Mouse (Mus musculus) kidney, embryonic 14.5 days (tissue): ENCODE data around the gene Naa30. TPM values are rescaled to one million over a fixed set of nuclear protein-coding genes. Genes with fewer than 3 reads are reported as not detected.
"Not testable (repeated sequence)": the region's sequence is repeated elsewhere in the genome, so short reads cannot be mapped to it uniquely, and the experiment has no call there.

Experiments
- ATAC-seq: fragments of 200-750 bp; cut with Nextera tagmentation; 2 replicates; pipeline ENCODE4 v1.8.0; 2017; ENCODE audit warnings: moderate number of reproducible peaks, mild to moderate bottlenecking, moderate TSS enrichment, moderate library complexity; ENCODE audit not compliant: low FRiP score, low TSS enrichment
- H3K27ac ChIP-seq: fragments of 300-500 bp; sonication (generic); 2 replicates; pipeline ENCODE4 v1.5.1; 2014; ENCODE audit warnings: low read depth, mild to moderate bottlenecking, low read length, moderate library complexity, mixed read lengths
- H3K27me3 ChIP-seq: fragments of 300-500 bp; sonication (generic); 2 replicates; pipeline ENCODE4 v1.6.1; 2014; ENCODE audit warnings: mild to moderate bottlenecking, low read length; ENCODE audit not compliant: control insufficient read depth, insufficient read depth
- H3K36me3 ChIP-seq: fragments of 300-500 bp; sonication (generic); 2 replicates; pipeline ENCODE4 v1.6.1; 2014; ENCODE audit warnings: low read length, mixed read lengths; ENCODE audit not compliant: control insufficient read depth, insufficient read depth
- H3K4me1 ChIP-seq: fragments of 300-500 bp; sonication (generic); 2 replicates; pipeline ENCODE4 v1.6.1; 2014; ENCODE audit warnings: low read length, mixed read lengths; ENCODE audit not compliant: control insufficient read depth, insufficient read depth
- H3K4me2 ChIP-seq: fragments of 300-500 bp; sonication (generic); replicated peaks from 2 replicates; pipeline ENCODE4 v1.6.1; 2014; ENCODE audit warnings: low read depth, mild to moderate bottlenecking, low read length
- H3K4me3 ChIP-seq: fragments of 300-500 bp; sonication (generic); 2 replicates; pipeline ENCODE4 v1.5.1; 2014; ENCODE audit warnings: mild to moderate bottlenecking, low read length
- H3K9ac ChIP-seq: fragments of 300-500 bp; sonication (generic); 2 replicates; pipeline ENCODE4 v1.6.1; 2014; ENCODE audit warnings: low read depth, mild to moderate bottlenecking, low read length, moderate library complexity
- H3K9me3 ChIP-seq: fragments of 300-500 bp; sonication (generic); 2 replicates; pipeline ENCODE4 v1.6.1; 2016; ENCODE audit warnings: low read length; ENCODE audit not compliant: control insufficient read depth
- WGBS: fragments of 180-500 bp; shearing (Covaris S2); extraction: QIAGEN DNeasy Blood & Tissue Kit; methylation state at CpG from one replicate; pipeline ENCODE4 v1.1.7; 2014; 5-methylcytosine and 5-hydroxymethylcytosine counted together
- polyA plus RNA-seq: library from polyadenylated mRNA; unstranded; fragments of >200 nt; fragmentation: Nextera tagmentation; extraction: Ambion mirVana; gene quantifications from 2 replicates; pipeline ENCODE4 v1.2.1, GENCODE M21; 2014

Naa30 gene
- polyA plus RNA-seq, 1 experiment from 2014 or later, result 16.1 TPM

- H3K4me3 ChIP-seq, H3K9ac ChIP-seq, H3K9me3 ChIP-seq, ATAC-seq, H3K36me3 ChIP-seq, H3K4me1 ChIP-seq, H3K27ac ChIP-seq, H3K27me3 ChIP-seq, H3K4me2 ChIP-seq: not testable (repeated sequence)
- 87% methylated on average over 3 of the region's 3 CpGs for WGBS
These were observed 38.2 kb downstream of the Naa30 start for GRCm38 (mm10) chr14:49210215-49210614.

DNA sequence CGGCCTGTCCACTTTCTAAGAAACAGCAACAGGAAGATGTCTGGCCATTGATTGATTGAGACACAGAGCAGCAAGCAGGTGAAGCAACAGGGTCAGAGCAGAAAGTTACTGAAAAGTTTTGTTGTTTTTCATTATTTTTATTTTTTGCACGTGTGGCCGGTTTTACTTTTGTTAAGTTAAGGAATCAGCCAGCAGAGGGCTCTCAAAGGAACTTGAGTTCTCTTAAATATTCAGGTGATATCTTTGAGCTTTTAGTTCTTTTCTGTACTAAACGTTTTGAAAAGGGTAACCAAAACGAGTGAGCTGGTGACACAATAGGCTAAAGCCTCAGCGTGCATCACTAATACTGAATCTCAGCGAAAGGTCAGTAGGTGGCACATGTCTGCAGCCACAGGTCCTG is 46.7 kb downstream of the Naa30 start:
- Histone ChIP-seq H3K27ac (no peak overlapping the region), H3K4me3 (no peak overlapping the region), H3K27me3 (no peaks in the 10 kb centered on the region), H3K9ac (no peak overlapping the region), H3K9me3 (no peaks in the 10 kb centered on the region), H3K36me3 (no peaks in the 10 kb centered on the region), H3K4me1 (no peaks in the 10 kb centered on the region), H3K4me2 (no peak overlapping the region)
- no peak for ATAC-seq
- 73% methylated on average over 7 of the region's 7 CpGs for WGBS

DNA sequence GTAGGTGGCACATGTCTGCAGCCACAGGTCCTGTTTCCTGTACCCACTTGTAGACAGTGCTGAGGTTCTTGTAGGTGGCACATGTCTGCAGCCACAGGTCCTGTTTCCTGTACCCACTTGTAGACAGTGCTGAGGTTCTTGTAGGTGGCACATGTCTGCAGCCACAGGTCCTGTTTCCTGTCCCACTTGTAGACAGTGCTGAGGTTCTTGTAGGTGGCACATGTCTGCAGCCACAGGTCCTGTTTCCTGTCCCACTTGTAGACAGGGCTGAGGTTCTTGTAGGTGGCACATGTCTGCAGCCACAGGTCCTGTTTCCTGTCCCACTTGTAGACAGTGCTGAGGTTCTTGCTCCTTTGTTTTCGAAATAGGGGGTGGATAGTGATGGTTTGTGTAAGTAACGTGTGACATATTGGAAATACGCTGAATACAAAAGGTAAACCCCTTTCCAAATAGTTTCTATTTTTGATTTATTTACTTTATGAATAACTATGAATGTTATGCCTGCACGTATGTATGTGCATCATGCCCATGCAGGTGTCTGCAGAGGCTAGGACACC is 47.5 kb downstream of the Naa30 start:
- WGBS, result 90% methylated on average over 4 of the region's 4 CpGs
- H3K4me3 ChIP-seq, H3K36me3 ChIP-seq, H3K4me1 ChIP-seq, ATAC-seq, H3K9ac ChIP-seq, H3K4me2 ChIP-seq, H3K27ac ChIP-seq, H3K9me3 ChIP-seq, H3K27me3 ChIP-seq: not testable (repeated sequence)

DNA sequence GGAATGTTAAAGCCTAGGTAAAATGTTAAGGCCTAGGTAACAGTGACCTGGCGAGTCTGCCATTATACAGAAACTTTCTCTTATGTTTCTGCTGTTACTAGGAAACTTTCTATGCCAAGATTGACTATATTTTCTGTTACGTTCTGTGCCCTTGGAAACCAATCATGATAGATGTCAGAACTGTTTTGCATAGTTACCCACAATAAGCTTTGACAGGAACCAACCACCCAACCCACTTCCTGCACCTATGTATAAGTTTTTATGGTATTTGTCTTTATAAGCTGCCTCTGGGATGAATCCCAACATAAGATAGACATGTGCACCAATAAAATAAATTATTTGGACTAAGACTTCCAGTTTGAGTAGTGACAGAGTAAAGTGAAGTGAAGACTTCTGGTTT is 49.7 kb downstream of the Naa30 start:
- Histone ChIP-seq H3K4me1 (no peaks in the 10 kb centered on the region), H3K4me3 (no peak overlapping the region), H3K9me3 (no peaks in the 10 kb centered on the region), H3K27me3 (no peaks in the 10 kb centered on the region), H3K36me3 (no peaks in the 10 kb centered on the region; the same call in 1 of the 2 replicates), H3K4me2 (no peak overlapping the region), H3K27ac (no peak overlapping the region), H3K9ac (no peak overlapping the region)
- WGBS, result 87% methylated on average over 2 of the region's 2 CpGs
- no peak for ATAC-seq

DNA sequence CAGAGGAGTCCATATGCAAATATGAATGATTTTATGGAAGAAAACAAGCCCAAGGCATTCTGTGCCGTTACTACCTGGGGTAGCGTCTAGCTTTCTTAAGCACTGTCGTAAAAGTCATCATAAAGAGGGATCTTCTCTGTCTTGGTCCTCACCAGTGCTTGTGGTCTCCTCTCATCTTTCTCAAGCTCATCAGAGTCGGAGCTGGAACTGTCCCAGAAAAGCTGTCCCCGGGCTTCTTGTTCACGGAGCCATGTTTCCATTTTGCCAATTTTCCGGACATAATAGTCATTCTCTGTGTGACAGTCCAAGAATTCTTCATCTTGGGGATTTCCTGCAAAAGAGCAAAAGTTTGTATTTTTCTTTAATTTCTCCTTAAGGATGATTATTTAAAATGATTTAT is 54.4 kb downstream of the Naa30 start:
- Histone ChIP-seq H3K9me3 (no peaks in the 10 kb centered on the region), H3K27ac (no peak overlapping the region), H3K27me3 (no peaks in the 10 kb centered on the region), H3K4me1 (no peaks in the 10 kb centered on the region), H3K4me2 (no peak overlapping the region), H3K36me3 (no peaks in the 10 kb centered on the region; the same call in 1 of the 2 replicates), H3K9ac (no peak overlapping the region), H3K4me3 (no peak overlapping the region)
- WGBS, result 82% methylated on average over 7 of the region's 7 CpGs
- ATAC-seq, result no peak

GRCm38 (mm10) chr14:49226986-49227385 is 55.0 kb downstream of the Naa30 start:
- Histone ChIP-seq H3K4me2 (no peak overlapping the region), H3K9ac (no peak overlapping the region), H3K4me3 (no peak overlapping the region), H3K9me3 (no peaks in the 10 kb centered on the region), H3K27me3 (no peaks in the 10 kb centered on the region), H3K36me3 (no peaks in the 10 kb centered on the region; the same call in 1 of the 2 replicates), H3K4me1 (no peaks in the 10 kb centered on the region), H3K27ac (no peak overlapping the region)
- 89% methylated on average over 11 of the region's 11 CpGs for WGBS
- no peak for ATAC-seq

- 79% methylated on average over 3 of the region's 3 CpGs for WGBS
- Histone ChIP-seq H3K27me3 (no peaks in the 10 kb centered on the region), H3K9me3 (no peaks in the 10 kb centered on the region), H3K4me2 (no peak overlapping the region), H3K4me1 (no peaks in the 10 kb centered on the region), H3K36me3 (no peaks in the 10 kb centered on the region), H3K4me3 (no peak overlapping the region), H3K9ac (no peak overlapping the region), H3K27ac (no peak overlapping the region)
- no peak for ATAC-seq
These were observed 59.8 kb downstream of the Naa30 start for GRCm38 (mm10) chr14:49231845-49232244.

DNA sequence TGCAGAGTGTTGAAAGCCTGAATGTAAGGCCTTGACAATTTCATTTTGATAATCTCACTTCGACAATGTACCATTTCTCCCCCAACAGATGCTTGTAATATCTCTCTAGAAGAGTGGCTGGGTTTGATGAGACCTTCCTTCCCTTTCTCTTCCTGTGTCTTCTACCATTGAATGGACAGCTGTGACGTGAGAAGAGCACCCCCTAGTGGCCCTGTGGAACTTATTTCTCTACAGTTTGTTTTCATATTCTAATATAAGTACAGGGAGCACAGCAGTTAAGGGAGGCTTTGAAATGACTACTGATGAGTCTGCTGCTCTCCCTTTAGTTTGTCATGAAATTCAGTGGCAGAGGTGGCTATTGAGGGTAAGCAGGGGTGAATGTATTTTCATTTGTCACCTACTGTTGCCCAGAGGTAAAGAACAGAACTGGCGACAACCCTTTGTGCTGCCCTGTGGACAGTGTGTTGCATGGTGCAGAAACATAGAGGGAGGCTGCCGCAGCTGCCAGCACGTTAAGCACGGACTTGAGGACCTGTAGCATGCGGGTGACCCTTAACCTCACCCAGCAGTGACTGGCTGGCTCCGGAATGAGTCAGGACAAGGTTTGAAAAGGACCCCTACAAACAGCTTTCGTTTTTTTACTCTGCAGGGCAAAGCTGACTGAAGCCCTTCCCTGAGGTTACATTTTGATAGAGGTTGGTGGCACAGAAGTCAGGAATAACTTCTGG is 62.9 kb downstream of the Naa30 start:
- no peak overlapping the region for H3K4me2 ChIP-seq
- no peak; the same call in 1 of the 2 replicates for ATAC-seq
- no peak overlapping the region for H3K4me3 ChIP-seq
- WGBS, result 50% methylated on average over 9 of the region's 9 CpGs
- H3K9me3 ChIP-seq, result no peaks in the 10 kb centered on the region
- no peaks in the 10 kb centered on the region for H3K27me3 ChIP-seq
- H3K27ac ChIP-seq, result no peak overlapping the region
- H3K4me1 ChIP-seq, result no peaks in the 10 kb centered on the region
- no peak overlapping the region for H3K9ac ChIP-seq
- no peaks in the 10 kb centered on the region for H3K36me3 ChIP-seq

DNA sequence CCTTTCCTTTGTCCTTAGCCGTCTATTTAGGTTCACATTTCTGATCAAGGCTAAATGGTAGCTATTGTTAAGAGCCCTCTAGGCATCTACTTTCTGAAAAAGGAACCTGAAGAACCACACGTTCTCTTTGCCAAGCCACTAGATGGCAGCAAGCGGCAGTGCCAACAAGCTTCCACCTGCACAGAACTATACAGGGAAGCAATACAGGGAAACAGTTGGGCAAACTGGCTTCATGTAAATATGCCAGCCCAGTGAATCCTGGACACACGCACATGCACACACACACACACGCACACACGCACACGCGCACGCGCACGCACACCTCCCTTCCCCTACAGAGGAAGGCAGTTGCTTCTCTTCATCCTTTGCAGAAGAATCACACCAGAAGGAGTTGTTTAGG is 66.2 kb downstream of the Naa30 start:
- Histone ChIP-seq H3K9me3 (no peaks in the 10 kb centered on the region), H3K27ac (no peak overlapping the region), H3K36me3 (no peaks in the 10 kb centered on the region), H3K9ac (no peak overlapping the region), H3K27me3 (no peaks in the 10 kb centered on the region), H3K4me3 (no peak overlapping the region), H3K4me1 (no peaks in the 10 kb centered on the region), H3K4me2 (no peak overlapping the region)
- ATAC-seq, result peak; percentile 56; the same call in 1 of the 2 replicates
- WGBS, result 36% methylated on average over 11 of the region's 11 CpGs
